Comparison of ENCODE assay signal across 22 mouse cellular contexts in the genomic region with DNA sequence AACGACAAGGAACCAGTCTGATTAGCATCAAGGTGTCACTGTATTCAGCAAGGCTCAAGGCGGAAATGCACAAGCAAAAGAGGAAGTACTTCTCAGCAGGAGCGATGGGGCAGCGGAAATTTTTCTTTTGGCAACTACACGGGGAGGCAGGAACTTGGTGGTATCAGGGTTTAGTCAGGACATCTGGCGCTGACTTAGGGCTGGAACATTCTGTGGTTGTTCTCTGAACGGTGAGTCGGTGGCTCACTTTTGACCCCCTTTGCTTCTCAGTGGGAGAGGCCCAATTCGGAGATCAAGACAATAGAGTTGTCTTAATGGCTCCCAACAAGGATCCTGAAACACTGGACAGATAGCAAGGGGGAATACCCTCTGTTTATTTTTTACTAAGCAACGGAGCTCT. TPM values are rescaled to one million over a fixed set of nuclear protein-coding genes. Genes with fewer than 3 reads are reported as not detected.
DNase-seq lines count a peak whose midpoint lies in the region; ATAC-seq lines count a peak whose summit lies in the region.
"Had no signal": no experiment of that assay in that cellular context is flagged by ENCODE, and none has a peak within 500 bp of the region (broad histone marks: within the 10 kb centered on the region; RNA-seq: fewer than 3 reads in every experiment).

No protein-coding gene starts in this region.

- ATAC-seq in inflammation-experienced regulatory T-cells, adult 6 months, result no peak
- ATAC-seq: activated CD4-positive, CD25-positive, alpha-beta regulatory T cell, adult 4 months; CD4-positive, CD25-positive, alpha-beta regulatory T cell, adult 4 months; Patski had no signal

- intact Hi-C loops in heart, postnatal 25 days (cut with DNase I), result no loop called here

- peak; percentile 53 for DNase-seq in 3T3-L1 (ENCODE audit: low read depth, low spot score)
- peak; percentile 16 for DNase-seq in NIH3T3 (ENCODE audit: low read depth)
- DNase-seq in R1 (ENCODE audit: low read depth, low spot score), result peak; percentile 65
- DNase-seq in frontal cortex, postnatal 14 days (ENCODE audit: low spot score in 2 of 2), result no peak
- DNase-seq in heart, postnatal 25 days (ENCODE audit: low spot score), result no peak
- DNase-seq: adrenal gland, adult 2 months; adrenal gland, adult 8-10 months; adrenal gland, postnatal 10 days; adrenal gland, postnatal 14 days; adrenal gland, postnatal 25 days; adrenal gland, postnatal 36 days; B cell, adult 2 months; cerebellum, adult 11 months; cerebellum, adult 11-12 months; cerebellum, adult 18-20 months; cerebellum, adult 2 months; cerebellum, adult 8-10 months; cerebellum, adult 9-10 months had no signal

RNA-seq across cellular contexts. Expression of gene Pex3, which starts 39.3 kb away (rescaled TPM):
- 10 to 100 TPM; 27.1 to 37.3 (median 32.1) TPM for polyA plus RNA-seq in inflammation-experienced regulatory T-cells, adult 6 months (2017; shearing (Covaris generic))
- total RNA-seq in heart, postnatal 25 days (2021), result 10 to 100 TPM; 15.5 to 16.9 TPM

RNA-seq across cellular contexts. Expression of gene Adat2, which starts 39.5 kb away (rescaled TPM):
- polyA plus RNA-seq in inflammation-experienced regulatory T-cells, adult 6 months (2017; shearing (Covaris generic)), result 1 to 10 TPM; 3.7 to 4.5 (median 4.4) TPM
- total RNA-seq in heart, postnatal 25 days (2021), result 1 to 10 TPM; 2.8 to 2.9 TPM

Comparison
In these comparisons a context has a peak if more than half of its experiments do, and no peak if none do; other contexts are left out.
1. DNase-seq: peak in 3T3-L1 (single experiment), NIH3T3 (single experiment) and R1 (single experiment); none in frontal cortex, postnatal 14 days (0 of 2) and heart, postnatal 25 days (single experiment).